Mouse (Mus musculus) hindbrain, embryonic 14.5 days (tissue): ENCODE data around the gene Cacna1c. TPM values are rescaled to one million over a fixed set of nuclear protein-coding genes. Genes with fewer than 3 reads are reported as not detected.

ENCODE experiments used
- ATAC-seq: fragments of 200-750 bp; cut with Nextera tagmentation; 2 replicates; pipeline ENCODE4 v1.8.0; 2017; ENCODE audit warnings: moderate number of reproducible peaks, mild to moderate bottlenecking, moderate TSS enrichment, moderate library complexity; ENCODE audit not compliant: low FRiP score
- DNase-seq: peaks from one replicate; pipeline ENCODE4 v3.0.0-alpha.2; 2015; ENCODE audit warnings: low spot score
- H3K27ac ChIP-seq: fragments of 300-500 bp; sonication (generic); 2 replicates; pipeline ENCODE4 v1.5.1; 2014; ENCODE audit warnings: mild to moderate bottlenecking, moderate library complexity
- H3K27me3 ChIP-seq: fragments of 300-500 bp; sonication (generic); 2 replicates; pipeline ENCODE4 v1.6.1; 2014; ENCODE audit warnings: mild to moderate bottlenecking, low read length, mixed read lengths; ENCODE audit not compliant: control insufficient read depth, insufficient read depth
- H3K36me3 ChIP-seq: fragments of 300-500 bp; sonication (generic); replicated peaks from 2 replicates; pipeline ENCODE4 v1.6.1; 2014; ENCODE audit not compliant: control insufficient read depth, insufficient read depth
- H3K4me1 ChIP-seq: fragments of 300-500 bp; sonication (generic); replicated peaks from 2 replicates; pipeline ENCODE4 v1.6.1; 2014; ENCODE audit warnings: antibody characterized with exemption, low read length, mixed read lengths; ENCODE audit not compliant: control insufficient read depth, insufficient read depth
- H3K4me2 ChIP-seq: fragments of 300-500 bp; sonication (generic); replicated peaks from 2 replicates; pipeline ENCODE4 v1.6.1; 2014; ENCODE audit warnings: mild to moderate bottlenecking, moderate library complexity
- H3K4me3 ChIP-seq: fragments of 300-500 bp; sonication (generic); replicated peaks from 2 replicates; pipeline ENCODE4 v1.5.1; 2014; ENCODE audit warnings: mild to moderate bottlenecking, low read length
- H3K9ac ChIP-seq: fragments of 300-500 bp; sonication (generic); 2 replicates; pipeline ENCODE4 v1.6.1; 2014
- H3K9me3 ChIP-seq: fragments of 300-500 bp; sonication (generic); 2 replicates; pipeline ENCODE4 v1.6.1; 2016; ENCODE audit warnings: low read length; ENCODE audit not compliant: control insufficient read depth
- WGBS: fragments of 180-500 bp; shearing (Covaris S2); extraction: QIAGEN DNeasy Blood & Tissue Kit; methylation state at CpG from one replicate; pipeline ENCODE4 v1.1.7; 2014; 5-methylcytosine and 5-hydroxymethylcytosine counted together
- polyA plus RNA-seq: library from polyadenylated mRNA; unstranded; fragments of >200 nt; fragmentation: Nextera tagmentation; extraction: Ambion mirVana; gene quantifications from 2 replicates; pipeline ENCODE4 v1.2.1, GENCODE M21; 2014

Gene Cacna1c
- polyA plus RNA-seq, result 7.4 and 10.1 TPM in 2 replicates

- no peak for ATAC-seq
- peak; percentile 43 for DNase-seq
- Histone ChIP-seq H3K36me3 (peaks cover 47% of the 10 kb centered on the region), H3K4me2 (no peak within 1 kb of the TSS), H3K4me3 (no peak within 1 kb of the TSS), H3K27ac (no peak within 1 kb of the TSS), H3K4me1 (peaks cover 8% of the 10 kb centered on the region; the same call in 1 of the 2 replicates), H3K9me3 (no peaks in the 10 kb centered on the region), H3K27me3 (no peaks in the 10 kb centered on the region), H3K9ac (no peak within 1 kb of the TSS)
- 71% methylated on average over 17 of the region's 17 CpGs for WGBS
Observed at GRCm38 (mm10) chr6:119196382-119197305, at the start of gene Cacna1c. Cacna1c (minus strand) TSS chr6:119196418.

DNA sequence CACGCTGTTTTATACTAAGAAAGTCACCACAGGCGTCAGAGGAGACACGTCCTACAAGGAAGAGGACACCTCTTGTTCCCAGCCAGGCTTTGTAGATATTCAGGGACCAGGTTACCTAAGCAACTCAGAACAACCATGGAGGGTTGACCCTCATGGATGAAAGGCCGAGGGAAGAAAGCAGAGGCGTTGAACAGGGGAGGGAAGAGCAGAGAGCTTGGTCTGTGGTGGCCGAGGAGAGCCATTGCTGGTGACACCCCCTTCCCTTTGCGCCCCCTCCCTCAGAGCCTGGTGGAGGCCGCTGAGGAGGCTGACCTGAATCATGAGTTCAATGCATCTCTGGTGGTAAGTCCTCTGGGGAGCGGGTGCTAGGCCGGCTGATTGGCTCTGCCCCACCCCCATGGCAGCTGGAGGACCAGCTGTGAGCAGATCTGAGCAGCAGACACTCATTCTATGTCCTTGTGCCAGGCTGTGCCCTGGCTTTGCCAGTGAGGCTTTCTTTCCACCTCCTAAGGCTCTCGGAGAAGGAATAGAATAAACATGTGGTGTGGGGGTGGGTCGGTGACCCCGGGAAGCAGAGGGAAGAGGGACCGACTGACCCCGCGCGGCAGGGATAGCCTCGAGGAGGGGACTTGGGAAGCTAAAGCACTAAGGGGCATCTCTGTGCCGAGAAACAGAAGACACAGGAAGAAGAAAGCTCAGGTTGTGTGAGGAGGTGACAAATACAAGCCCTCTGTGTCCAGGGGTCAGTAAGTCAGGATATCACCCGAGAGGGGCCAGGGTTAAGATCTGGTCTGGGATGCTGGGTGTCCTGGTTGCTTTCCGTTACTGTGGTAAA, 44.9 kb upstream of the Cacna1c start:
- H3K4me1 ChIP-seq, result peaks cover 14% of the 10 kb centered on the region
- DNase-seq, result no peak
- WGBS, result 65% methylated on average over 21 of the region's 21 CpGs
- no peak overlapping the region for H3K27ac ChIP-seq
- no peaks in the 10 kb centered on the region for H3K27me3 ChIP-seq
- peaks cover 4% of the 10 kb centered on the region; the same call in 1 of the 2 replicates for H3K9me3 ChIP-seq
- no peak overlapping the region for H3K9ac ChIP-seq
- H3K4me2 ChIP-seq, result no peak overlapping the region
- ATAC-seq, result no peak
- H3K36me3 ChIP-seq, result no peaks in the 10 kb centered on the region
- H3K4me3 ChIP-seq, result no peak overlapping the region

DNA sequence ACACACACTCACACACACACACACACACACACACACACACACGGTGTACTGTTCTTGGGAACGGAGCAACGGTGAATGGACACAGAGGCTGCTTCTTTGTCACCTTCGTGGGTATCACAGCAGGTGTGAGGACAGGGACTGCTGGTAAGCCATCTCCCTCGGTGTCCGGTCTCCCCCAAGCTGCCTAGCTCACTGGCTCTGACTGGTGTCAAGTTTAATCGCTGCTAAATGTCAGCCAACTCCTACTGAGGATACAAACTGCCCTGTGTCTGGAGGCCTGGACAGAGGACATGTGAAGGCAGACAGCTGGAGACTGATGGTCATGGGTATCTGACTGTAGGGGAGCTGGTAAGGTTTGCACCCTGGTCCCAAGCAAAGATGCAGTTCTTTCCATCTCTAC, 44.0 kb upstream of the Cacna1c start:
- 84% methylated on average over 7 of the region's 7 CpGs for WGBS
- no peak overlapping the region for H3K27ac ChIP-seq
- H3K36me3 ChIP-seq, result no peaks in the 10 kb centered on the region
- no peak overlapping the region for H3K4me3 ChIP-seq
- H3K27me3 ChIP-seq, result no peaks in the 10 kb centered on the region
- H3K9ac ChIP-seq, result no peak overlapping the region
- ATAC-seq, result no peak
- DNase-seq, result no peak
- peaks cover 14% of the 10 kb centered on the region for H3K4me1 ChIP-seq
- H3K9me3 ChIP-seq, result no peaks in the 10 kb centered on the region
- H3K4me2 ChIP-seq, result no peak overlapping the region

GRCm38 (mm10) chr6:119239341-119240005, 43.3 kb upstream of the Cacna1c start:
- Histone ChIP-seq H3K9ac (no peak overlapping the region), H3K27ac (no peak overlapping the region), H3K36me3 (no peaks in the 10 kb centered on the region), H3K27me3 (no peaks in the 10 kb centered on the region), H3K4me1 (peaks cover 14% of the 10 kb centered on the region), H3K4me3 (no peak overlapping the region), H3K9me3 (no peaks in the 10 kb centered on the region), H3K4me2 (no peak overlapping the region)
- DNase-seq (no peak), ATAC-seq (no peak)
- 65% methylated on average over 5 of the region's 5 CpGs for WGBS

GRCm38 (mm10) chr6:119237427-119237989, 41.3 kb upstream of the Cacna1c start:
- Histone ChIP-seq H3K4me2 (no peak overlapping the region), H3K36me3 (no peaks in the 10 kb centered on the region), H3K4me3 (no peak overlapping the region), H3K9me3 (no peaks in the 10 kb centered on the region), H3K4me1 (peaks cover 14% of the 10 kb centered on the region), H3K9ac (no peak overlapping the region), H3K27me3 (no peaks in the 10 kb centered on the region), H3K27ac (peak overlapping the region; percentile 77)
- 44% methylated on average over 8 of the region's 8 CpGs for WGBS
- DNase-seq (peak; percentile 79), ATAC-seq (peak; percentile 92)

GRCm38 (mm10) chr6:119236241-119236640, 40.0 kb upstream of the Cacna1c start, which contains the start of gene Cacna2d4:
Cacna2d4 (plus strand) TSS chr6:119236526.
- Histone ChIP-seq H3K36me3 (no peaks in the 10 kb centered on the region), H3K9ac (no peak within 1 kb of the TSS), H3K27ac (peak within 1 kb of the TSS; percentile 72), H3K4me1 (peaks cover 13% of the 10 kb centered on the region), H3K27me3 (no peaks in the 10 kb centered on the region), H3K9me3 (no peaks in the 10 kb centered on the region), H3K4me2 (no peak within 1 kb of the TSS), H3K4me3 (no peak within 1 kb of the TSS)
- 57% methylated on average over 1 of the region's 1 CpGs for WGBS
- ATAC-seq, result no peak
- no peak for DNase-seq

- H3K27me3 ChIP-seq, result no peaks in the 10 kb centered on the region
- H3K27ac ChIP-seq, result no peak overlapping the region
- H3K4me3 ChIP-seq, result no peak overlapping the region
- ATAC-seq (no peak), DNase-seq (no peak)
- H3K4me2 ChIP-seq, result no peak overlapping the region
- no peaks in the 10 kb centered on the region for H3K36me3 ChIP-seq
- H3K9me3 ChIP-seq, result no peaks in the 10 kb centered on the region
- WGBS, result 77% methylated on average over 5 of the region's 5 CpGs
- no peak overlapping the region for H3K9ac ChIP-seq
- H3K4me1 ChIP-seq, result peaks cover 9% of the 10 kb centered on the region
Observed at GRCm38 (mm10) chr6:119235441-119235840, 39.2 kb upstream of the Cacna1c start.

GRCm38 (mm10) chr6:119233066-119233465, 36.8 kb upstream of the Cacna1c start:
- no peak for DNase-seq
- Histone ChIP-seq H3K27me3 (no peaks in the 10 kb centered on the region), H3K9me3 (no peaks in the 10 kb centered on the region), H3K9ac (no peak overlapping the region), H3K4me3 (no peak overlapping the region), H3K27ac (no peak overlapping the region), H3K4me2 (no peak overlapping the region), H3K4me1 (peaks cover 7% of the 10 kb centered on the region), H3K36me3 (no peaks in the 10 kb centered on the region)
- ATAC-seq, result no peak
- WGBS, result 58% methylated on average over 3 of the region's 3 CpGs
